Mouse (Mus musculus) lung, embryonic 16.5 days (tissue): ENCODE results near the gene Nxpe5. TPM values are rescaled to one million over a fixed set of nuclear protein-coding genes. Genes with fewer than 3 reads are reported as not detected.

Experiments
- ATAC-seq: fragments of 200-750 bp; cut with Nextera tagmentation; 2 replicates; pipeline ENCODE4 v1.8.0; 2017; ENCODE audit warnings: low read depth, mild to moderate bottlenecking, moderate library complexity
- H3K27ac ChIP-seq: fragments of 300-500 bp; sonication (generic); 2 replicates; pipeline ENCODE4 v1.5.1; 2014; ENCODE audit warnings: mild to moderate bottlenecking, control low read depth, low read length
- H3K27me3 ChIP-seq: fragments of 300-500 bp; sonication (generic); 2 replicates; pipeline ENCODE4 v1.6.1; 2014; ENCODE audit warnings: low read depth, low read length, mixed read lengths; ENCODE audit not compliant: control insufficient read depth, insufficient read depth
- H3K36me3 ChIP-seq: fragments of 300-500 bp; sonication (generic); 2 replicates; pipeline ENCODE4 v1.6.1; 2014; ENCODE audit warnings: low read length; ENCODE audit not compliant: control insufficient read depth, insufficient read depth
- H3K4me1 ChIP-seq: fragments of 300-500 bp; sonication (generic); replicated peaks from 2 replicates; pipeline ENCODE4 v1.6.1; 2014; ENCODE audit warnings: low read length, mixed read lengths; ENCODE audit not compliant: control insufficient read depth, insufficient read depth
- H3K4me2 ChIP-seq: fragments of 300-500 bp; sonication (generic); 2 replicates; pipeline ENCODE4 v1.6.1; 2014; ENCODE audit warnings: low read depth, low read length, control low read depth
- H3K4me3 ChIP-seq: fragments of 300-500 bp; sonication (generic); 2 replicates; pipeline ENCODE4 v1.5.1; 2014; ENCODE audit warnings: mild to moderate bottlenecking, low read length, control low read depth
- H3K9ac ChIP-seq: fragments of 300-500 bp; sonication (generic); 2 replicates; pipeline ENCODE4 v1.6.1; 2014; ENCODE audit warnings: low read length, control low read depth
- H3K9me3 ChIP-seq: fragments of 300-500 bp; sonication (generic); 2 replicates; pipeline ENCODE4 v1.6.1; 2016; ENCODE audit warnings: low read length; ENCODE audit not compliant: control insufficient read depth
- WGBS: fragments of 180-500 bp; shearing (Covaris S2); extraction: QIAGEN DNeasy Blood & Tissue Kit; methylation state at CpG from one replicate; pipeline ENCODE4 v1.1.7; 2014; 5-methylcytosine and 5-hydroxymethylcytosine counted together
- polyA plus RNA-seq: library from polyadenylated mRNA; unstranded; fragments of >200 nt; fragmentation: Nextera tagmentation; extraction: Ambion mirVana; gene quantifications from 2 replicates; pipeline ENCODE4 v1.2.1, GENCODE M21; 2015

The Nxpe5 gene
- polyA plus RNA-seq, 1 experiment from 2014 or later = not detected

GRCm38 (mm10) chr5:138233778-138234177, 8.1 kb downstream of the Nxpe5 start:
- WGBS = 74% methylated on average over 2 of the region's 2 CpGs
- no peaks in the 10 kb centered on the region for H3K27me3 ChIP-seq
- no peak overlapping the region for H3K9ac ChIP-seq
- H3K4me2 ChIP-seq = no peak overlapping the region
- no peak for ATAC-seq
- no peaks in the 10 kb centered on the region for H3K9me3 ChIP-seq
- H3K4me1 ChIP-seq = no peaks in the 10 kb centered on the region
- H3K4me3 ChIP-seq = no peak overlapping the region
- H3K27ac ChIP-seq = no peak overlapping the region
- no peaks in the 10 kb centered on the region for H3K36me3 ChIP-seq

- Histone ChIP-seq H3K27ac (no peak overlapping the region), H3K4me1 (no peaks in the 10 kb centered on the region), H3K27me3 (no peaks in the 10 kb centered on the region), H3K9ac (no peak overlapping the region), H3K36me3 (no peaks in the 10 kb centered on the region), H3K4me3 (no peak overlapping the region), H3K4me2 (no peak overlapping the region), H3K9me3 (no peaks in the 10 kb centered on the region)
- ATAC-seq = no peak
Measured at GRCm38 (mm10) chr5:138234224-138234623, 8.5 kb downstream of the Nxpe5 start.

GRCm38 (mm10) chr5:138241511-138241910, 15.8 kb downstream of the Nxpe5 start:
- Histone ChIP-seq H3K9me3 (no peaks in the 10 kb centered on the region), H3K4me3 (no peak overlapping the region), H3K36me3 (no peaks in the 10 kb centered on the region), H3K4me1 (no peaks in the 10 kb centered on the region), H3K27ac (no peak overlapping the region), H3K4me2 (no peak overlapping the region), H3K27me3 (no peaks in the 10 kb centered on the region), H3K9ac (no peak overlapping the region)
- ATAC-seq = no peak
- 7% methylated on average over 2 of the region's 2 CpGs for WGBS

- WGBS = 80% methylated on average over 12 of the region's 12 CpGs
- H3K27me3 ChIP-seq = no peaks in the 10 kb centered on the region
- no peak overlapping the region for H3K9ac ChIP-seq
- no peak overlapping the region for H3K4me3 ChIP-seq
- no peak overlapping the region for H3K27ac ChIP-seq
- peaks cover 2% of the 10 kb centered on the region for H3K4me1 ChIP-seq
- H3K4me2 ChIP-seq = no peak overlapping the region
- no peak for ATAC-seq
- H3K36me3 ChIP-seq = no peaks in the 10 kb centered on the region
- H3K9me3 ChIP-seq = no peaks in the 10 kb centered on the region
Measured at GRCm38 (mm10) chr5:138251144-138251543, 25.4 kb downstream of the Nxpe5 start.

GRCm38 (mm10) chr5:138253061-138253460, 27.4 kb downstream of the Nxpe5 start:
- Histone ChIP-seq H3K4me3 (no peak overlapping the region), H3K9ac (no peak overlapping the region), H3K4me2 (no peak overlapping the region), H3K27ac (no peak overlapping the region), H3K4me1 (peaks cover 6% of the 10 kb centered on the region), H3K9me3 (no peaks in the 10 kb centered on the region), H3K27me3 (no peaks in the 10 kb centered on the region), H3K36me3 (no peaks in the 10 kb centered on the region)
- WGBS = 86% methylated on average over 3 of the region's 3 CpGs
- ATAC-seq = no peak

GRCm38 (mm10) chr5:138255353-138256093, 29.8 kb downstream of the Nxpe5 start, which contains the start of gene Lamtor4:
Gene Lamtor4, plus strand, starts transcription at chr5:138255482.
- no peaks in the 10 kb centered on the region for H3K9me3 ChIP-seq
- under 1% methylated on average over 38 of the region's 38 CpGs for WGBS
- H3K4me1 ChIP-seq = peaks cover 6% of the 10 kb centered on the region
- H3K27ac ChIP-seq = peak within 1 kb of the TSS; percentile 76
- H3K36me3 ChIP-seq = peaks cover 11% of the 10 kb centered on the region
- peak within 1 kb of the TSS; percentile 82 for H3K4me2 ChIP-seq
- peak within 1 kb of the TSS; percentile 91 for H3K4me3 ChIP-seq
- H3K9ac ChIP-seq = peak within 1 kb of the TSS; percentile 84
- peak; percentile 99 for ATAC-seq
- H3K27me3 ChIP-seq = no peaks in the 10 kb centered on the region

GRCm38 (mm10) chr5:138256094-138256467, 30.4 kb downstream of the Nxpe5 start:
- peak overlapping the region; percentile 91 for H3K4me3 ChIP-seq
- peak overlapping the region; percentile 84 for H3K9ac ChIP-seq
- WGBS = 11% methylated on average over 7 of the region's 7 CpGs
- H3K27me3 ChIP-seq = no peaks in the 10 kb centered on the region
- H3K27ac ChIP-seq = peak overlapping the region; percentile 76
- ATAC-seq = no peak
- no peaks in the 10 kb centered on the region for H3K9me3 ChIP-seq
- H3K4me1 ChIP-seq = peaks cover 6% of the 10 kb centered on the region
- peaks cover 15% of the 10 kb centered on the region for H3K36me3 ChIP-seq
- H3K4me2 ChIP-seq = peak overlapping the region; percentile 82

- Histone ChIP-seq H3K4me1 (peaks cover 6% of the 10 kb centered on the region), H3K36me3 (peaks cover 18% of the 10 kb centered on the region), H3K9ac (no peak overlapping the region), H3K9me3 (no peaks in the 10 kb centered on the region), H3K4me3 (no peak overlapping the region), H3K27ac (no peak overlapping the region), H3K27me3 (no peaks in the 10 kb centered on the region), H3K4me2 (no peak overlapping the region)
- no peak for ATAC-seq
- WGBS = 87% methylated on average over 10 of the region's 10 CpGs
Measured at GRCm38 (mm10) chr5:138256966-138257584, 31.4 kb downstream of the Nxpe5 start.

GRCm38 (mm10) chr5:138257585-138257978, 31.9 kb downstream of the Nxpe5 start:
- H3K9me3 ChIP-seq = no peaks in the 10 kb centered on the region

More at GRCm38 (mm10) chr5:138257585-138257978, 31.9 kb downstream of the Nxpe5 start:
- no peak overlapping the region for H3K27ac ChIP-seq
- H3K4me3 ChIP-seq = no peak overlapping the region
- H3K4me2 ChIP-seq = no peak overlapping the region
- 88% methylated on average over 4 of the region's 4 CpGs for WGBS
- peaks cover 11% of the 10 kb centered on the region for H3K4me1 ChIP-seq
- no peaks in the 10 kb centered on the region for H3K27me3 ChIP-seq
- H3K9ac ChIP-seq = no peak overlapping the region
- no peak for ATAC-seq
- H3K36me3 ChIP-seq = peaks cover 18% of the 10 kb centered on the region
